Mouse (Mus musculus) effector memory CD4-positive, alpha-beta T cell, adult 5 months (primary cell): ENCODE results near the gene Tas2r125. TPM values are rescaled to one million over a fixed set of nuclear protein-coding genes. Genes with fewer than 3 reads are reported as not detected.

Experiments used
- polyA plus RNA-seq: library from polyadenylated mRNA; unstranded; fragments of 100-300 nt; shearing (Covaris generic); gene quantifications from one replicate; pipeline ENCODE4 v1.2.1, GENCODE M21; 2017

Tas2r125 gene
- polyA plus RNA-seq: not detected

GRCm38 (mm10) chr6:132909351-132909750 lies at the start of gene Tas2r125:
Tas2r125 (plus strand) TSS chr6:132909651.

GRCm38 (mm10) chr6:132867708-132868107 lies 41.7 kb upstream of the Tas2r125 start, which contains the start of gene Tas2r110:
Tas2r110 (plus strand) TSS chr6:132868008.

GRCm38 (mm10) chr6:132892711-132893110 lies 16.7 kb upstream of the Tas2r125 start, which contains the start of gene Tas2r113:
Tas2r113 (plus strand) TSS chr6:132893011.

GRCm38 (mm10) chr6:132950802-132951201 lies 41.4 kb downstream of the Tas2r125 start, which contains the start of gene Tas2r129:
Tas2r129 (plus strand) TSS chr6:132951102.

GRCm38 (mm10) chr6:132957819-132958218 lies 48.4 kb downstream of the Tas2r125 start, which contains the start of gene Tas2r131:
Tas2r131 (minus strand) TSS chr6:132957919.

Other genes with a start within 250 kb of the Tas2r125 start
- not detected for gene Tas2r121, start 208.6 kb upstream of the Tas2r125 start, polyA plus RNA-seq
- not detected for gene Tas2r122, start 197.7 kb upstream of the Tas2r125 start, polyA plus RNA-seq
- gene Tas2r115, start 171.6 kb upstream of the Tas2r125 start, polyA plus RNA-seq: not detected
- not detected for gene Tas2r124, start 154.9 kb upstream of the Tas2r125 start, polyA plus RNA-seq
- gene Tas2r102, start 147.5 kb upstream of the Tas2r125 start, polyA plus RNA-seq: not detected
- gene Tas2r136, start 131.5 kb upstream of the Tas2r125 start, polyA plus RNA-seq: not detected
- not detected for gene Tas2r117, start 106.8 kb upstream of the Tas2r125 start, polyA plus RNA-seq
- gene Tas2r123, start 62.5 kb upstream of the Tas2r125 start, polyA plus RNA-seq: not detected
- not detected for gene Tas2r116, start 54.2 kb upstream of the Tas2r125 start, polyA plus RNA-seq
- gene Tas2r110, start 41.6 kb upstream of the Tas2r125 start, polyA plus RNA-seq: not detected
- not detected for gene Tas2r113, start 16.6 kb upstream of the Tas2r125 start, polyA plus RNA-seq
- not detected for gene Tas2r129, start 41.5 kb downstream of the Tas2r125 start, polyA plus RNA-seq
- not detected for gene Tas2r131, start 48.3 kb downstream of the Tas2r125 start, polyA plus RNA-seq
- not detected for gene Tas2r109, start 71.3 kb downstream of the Tas2r125 start, polyA plus RNA-seq
- not detected for gene Tas2r103, start 127.5 kb downstream of the Tas2r125 start, polyA plus RNA-seq
- not detected for gene Tas2r140, start 146.2 kb downstream of the Tas2r125 start, polyA plus RNA-seq
- gene Smim10l1, start 195.3 kb downstream of the Tas2r125 start, polyA plus RNA-seq: 25.1 TPM